Mouse (Mus musculus) heart, postnatal 0 days (tissue): Measurements from ENCODE around the gene Sorbs2.

Experiments used
- CTCF ChIP-seq: IDR thresholded peaks from 2 replicates; pipeline ENCODE4 v1.5.1; 2016; ENCODE audit warnings: antibody characterized with exemption, control low read depth, low read depth
- EP300 ChIP-seq: IDR thresholded peaks from 2 replicates; pipeline ENCODE4 v1.6.1; 2016; ENCODE audit warnings: antibody characterized with exemption, low read depth

- TF ChIP-seq EP300 (no peak), CTCF (no peak)
These were observed 180.5 kb downstream of the Sorbs2 start for GRCm38 (mm10) chr8:45687942-45688695.
